Mouse (Mus musculus): Measurements from ENCODE around the gene Lrat. TPM values are rescaled to one million over a fixed set of nuclear protein-coding genes. Genes with fewer than 3 reads are reported as not detected.

Gene Lrat
- total and polyA plus RNA-seq, 3 experiments, result 0.27 TPM; not detected in 2

GRCm38 (mm10) chr3:82927917-82928316 is 24.1 kb upstream of the Lrat start:
- H3K4me1 ChIP-seq (ENCODE audit: insufficient read depth, low read depth, low read length), result no peaks in the 10 kb centered on the region
- H3K9me3 ChIP-seq (replicated peaks), result no peaks in the 10 kb centered on the region
- TF ChIP-seq TAL1 (conservative IDR thresholded peaks at IDR 0.05; ENCODE audit: low read depth, low read length), result no peak
- TF ChIP-seq POLR2AphosphoS5 (IDR thresholded peaks at IDR 0.05; ENCODE audit: insufficient replicate concordance, low read depth, low read length), result no peak
- no peak for TF ChIP-seq CTCF (IDR thresholded peaks at IDR 0.05; ENCODE audit: low read depth, low read length)
- no peaks in the 10 kb centered on the region for H3K36me3 ChIP-seq (replicated peaks)
- H3K4me3 ChIP-seq (ENCODE audit: low read depth, low read length), result no peak overlapping the region
- ATAC-seq (ENCODE audit: extremely low read depth, insufficient number of reproducible peaks, low FRiP score, poor library complexity, severe bottlenecking) (no peak), DNase-seq (ENCODE audit: low spot score) (no peak)
- H3K27me3 ChIP-seq (ENCODE audit: insufficient read depth, low read length), result no peaks in the 10 kb centered on the region

GRCm38 (mm10) chr3:82915632-82916031 is 11.9 kb upstream of the Lrat start:
- Histone ChIP-seq H3K9me3 (replicated peaks) (no peaks in the 10 kb centered on the region), H3K4me1 (ENCODE audit: insufficient read depth, low read depth, low read length) (no peaks in the 10 kb centered on the region), H3K27me3 (ENCODE audit: insufficient read depth, low read length) (no peaks in the 10 kb centered on the region; the same call in 1 of the 2 replicates), H3K36me3 (replicated peaks) (no peaks in the 10 kb centered on the region), H3K4me3 (ENCODE audit: low read depth, low read length) (no peak overlapping the region)
- no peak for TF ChIP-seq TAL1 (conservative IDR thresholded peaks at IDR 0.05; ENCODE audit: low read depth, low read length)
- TF ChIP-seq GATA2 (IDR thresholded peaks at IDR 0.05; ENCODE audit: borderline replicate concordance, low read depth, low read length), result no peak
- no peak for TF ChIP-seq GATA1 (IDR thresholded peaks at IDR 0.05; ENCODE audit: borderline replicate concordance, low read length)
- TF ChIP-seq POLR2AphosphoS5 (IDR thresholded peaks at IDR 0.05; ENCODE audit: insufficient replicate concordance, low read depth, low read length), result no peak
- no peak for TF ChIP-seq CTCF (IDR thresholded peaks at IDR 0.05; ENCODE audit: low read depth, low read length)
- ATAC-seq (ENCODE audit: extremely low read depth, insufficient number of reproducible peaks, low FRiP score, poor library complexity, severe bottlenecking) (no peak), DNase-seq (ENCODE audit: low spot score) (no peak)

DNA sequence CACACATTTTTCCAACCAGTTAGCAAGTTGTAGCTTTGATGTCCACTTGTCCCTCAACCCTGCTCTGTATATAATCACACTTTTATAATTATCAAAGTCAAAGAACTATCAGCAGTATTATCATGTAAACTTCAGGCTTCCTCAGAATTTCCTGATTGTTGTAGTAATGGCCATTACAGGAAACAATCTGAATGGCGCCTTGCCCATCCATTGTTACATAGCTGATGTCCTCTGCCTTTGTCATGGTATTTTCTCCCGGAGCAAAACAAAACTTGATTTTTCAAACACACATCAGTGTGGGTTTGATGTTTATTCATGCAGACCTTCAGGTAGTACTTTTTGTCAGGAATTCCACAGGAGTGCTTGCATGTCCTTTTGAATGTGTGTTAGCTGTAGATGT is 4.9 kb upstream of the Lrat start:
- H3K27me3 ChIP-seq (ENCODE audit: insufficient read depth, low read length), result no peaks in the 10 kb centered on the region
- TF ChIP-seq POLR2AphosphoS5 (IDR thresholded peaks at IDR 0.05; ENCODE audit: insufficient replicate concordance, low read depth, low read length) (no peak), TAL1 (conservative IDR thresholded peaks at IDR 0.05; ENCODE audit: low read depth, low read length) (no peak), CTCF (IDR thresholded peaks at IDR 0.05; ENCODE audit: low read depth, low read length) (no peak), GATA2 (IDR thresholded peaks at IDR 0.05; ENCODE audit: borderline replicate concordance, low read depth, low read length) (no peak), GATA1 (IDR thresholded peaks at IDR 0.05; ENCODE audit: borderline replicate concordance, low read length) (no peak)
- H3K4me1 ChIP-seq (ENCODE audit: insufficient read depth, low read depth, low read length), result no peaks in the 10 kb centered on the region
- no peaks in the 10 kb centered on the region for H3K36me3 ChIP-seq (replicated peaks)
- ATAC-seq (ENCODE audit: extremely low read depth, insufficient number of reproducible peaks, low FRiP score, poor library complexity, severe bottlenecking) (no peak), DNase-seq (ENCODE audit: low spot score) (no peak)
- H3K9me3 ChIP-seq (replicated peaks), result 0 out of 2 replicates have a peak, but pooled peaks cover 2% of the 10 kb centered on the region
- H3K4me3 ChIP-seq (ENCODE audit: low read depth, low read length), result no peak overlapping the region

- no peak overlapping the region for H3K4me3 ChIP-seq (ENCODE audit: low read depth, low read length)
- TF ChIP-seq POLR2AphosphoS5 (IDR thresholded peaks at IDR 0.05; ENCODE audit: insufficient replicate concordance, low read depth, low read length), result no peak
- TF ChIP-seq GATA1 (IDR thresholded peaks at IDR 0.05; ENCODE audit: borderline replicate concordance, low read length), result no peak
- no peak for TF ChIP-seq TAL1 (conservative IDR thresholded peaks at IDR 0.05; ENCODE audit: low read depth, low read length)
- TF ChIP-seq GATA2 (IDR thresholded peaks at IDR 0.05; ENCODE audit: borderline replicate concordance, low read depth, low read length), result no peak
- TF ChIP-seq CTCF (IDR thresholded peaks at IDR 0.05; ENCODE audit: low read depth, low read length), result no peak
- DNase-seq (ENCODE audit: low spot score), result no peak
- H3K27me3 ChIP-seq (ENCODE audit: insufficient read depth, low read length), result no peaks in the 10 kb centered on the region
- H3K9me3 ChIP-seq (replicated peaks), result 0 out of 2 replicates have a peak, but pooled peaks cover 3% of the 10 kb centered on the region
- H3K4me1 ChIP-seq (ENCODE audit: insufficient read depth, low read depth, low read length), result no peaks in the 10 kb centered on the region
- no peaks in the 10 kb centered on the region for H3K36me3 ChIP-seq (replicated peaks)
- no peak for ATAC-seq (ENCODE audit: extremely low read depth, insufficient number of reproducible peaks, low FRiP score, poor library complexity, severe bottlenecking)
Observed at GRCm38 (mm10) chr3:82904211-82904908, 587 bp upstream of the Lrat start.

DNA sequence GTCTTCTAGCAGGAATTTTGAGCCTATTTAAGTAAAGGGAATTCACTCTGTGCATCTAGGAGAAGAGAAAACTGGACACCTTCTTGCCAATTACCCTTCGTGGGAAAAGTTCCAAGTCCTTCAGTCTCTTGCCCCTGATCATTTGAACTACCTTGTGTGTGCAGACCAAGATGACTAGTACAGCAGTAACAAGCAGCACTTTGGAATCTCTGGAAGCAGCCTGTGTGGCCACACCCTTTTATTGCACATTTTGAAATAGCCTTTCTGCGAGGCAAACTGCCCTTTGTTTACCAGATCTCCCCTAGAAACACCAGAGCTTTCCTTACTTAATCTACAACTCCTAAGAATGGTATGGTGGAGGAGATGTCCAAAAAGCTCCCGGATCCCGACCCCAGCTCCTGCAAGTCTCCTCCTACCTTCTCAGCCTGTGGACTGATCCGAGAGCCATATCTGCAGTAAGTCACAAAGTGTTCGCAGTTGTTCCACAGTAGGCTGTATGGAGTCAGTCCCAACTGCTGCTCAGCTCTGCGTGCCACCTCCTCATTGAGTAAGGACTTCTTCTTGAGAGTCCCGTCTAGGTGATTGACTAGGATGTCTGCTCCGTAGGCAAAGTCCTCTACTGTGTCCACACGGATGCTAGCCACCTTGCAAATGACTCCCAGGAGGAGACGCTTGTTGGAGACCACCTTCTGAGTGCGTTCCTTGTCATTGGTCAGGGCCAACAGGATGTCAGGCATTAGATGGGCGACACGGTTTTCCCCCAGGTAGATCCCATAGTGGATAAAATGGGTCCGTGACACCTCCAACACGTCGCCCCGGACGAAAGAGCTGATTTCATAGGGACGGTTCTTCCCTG is 788 bp downstream of the Lrat start:
- H3K9me3 ChIP-seq (replicated peaks), result 0 out of 2 replicates have a peak, but pooled peaks cover 3% of the 10 kb centered on the region
- no peaks in the 10 kb centered on the region for H3K36me3 ChIP-seq (replicated peaks)
- H3K27me3 ChIP-seq (ENCODE audit: insufficient read depth, low read length), result no peaks in the 10 kb centered on the region
- H3K4me3 ChIP-seq (ENCODE audit: low read depth, low read length), result no peak overlapping the region
- DNase-seq (ENCODE audit: low spot score), result no peak
- no peak for ATAC-seq (ENCODE audit: extremely low read depth, insufficient number of reproducible peaks, low FRiP score, poor library complexity, severe bottlenecking)
- TF ChIP-seq POLR2AphosphoS5 (IDR thresholded peaks at IDR 0.05; ENCODE audit: insufficient replicate concordance, low read depth, low read length), result no peak
- no peak for TF ChIP-seq GATA1 (IDR thresholded peaks at IDR 0.05; ENCODE audit: borderline replicate concordance, low read length)
- TF ChIP-seq CTCF (IDR thresholded peaks at IDR 0.05; ENCODE audit: low read depth, low read length), result no peak
- no peak for TF ChIP-seq GATA2 (IDR thresholded peaks at IDR 0.05; ENCODE audit: borderline replicate concordance, low read depth, low read length)
- no peak for TF ChIP-seq TAL1 (conservative IDR thresholded peaks at IDR 0.05; ENCODE audit: low read depth, low read length)
- H3K4me1 ChIP-seq (ENCODE audit: insufficient read depth, low read depth, low read length), result no peaks in the 10 kb centered on the region

DNA sequence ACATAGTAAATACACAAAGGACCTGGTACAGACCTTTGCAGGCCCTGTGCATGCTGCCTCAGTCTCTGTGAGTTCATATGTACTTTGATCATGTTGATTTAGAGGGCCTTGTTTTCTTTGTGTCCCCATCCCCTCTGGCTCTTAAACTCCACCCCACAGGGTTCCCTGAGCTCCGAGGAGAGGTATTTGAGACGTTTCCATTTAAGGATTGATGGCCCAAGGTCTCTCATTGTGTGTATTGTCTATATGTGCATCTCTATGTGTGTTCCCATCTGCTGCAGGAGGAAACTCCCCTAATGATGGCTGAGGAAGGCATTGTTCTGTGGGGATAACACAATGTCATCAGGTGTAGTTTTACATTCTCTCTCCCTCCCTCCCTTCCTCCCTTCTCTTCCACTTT is 14.9 kb downstream of the Lrat start:
- Histone ChIP-seq H3K27me3 (ENCODE audit: insufficient read depth, low read length) (no peaks in the 10 kb centered on the region), H3K4me3 (ENCODE audit: low read depth, low read length) (no peak overlapping the region), H3K36me3 (replicated peaks) (no peaks in the 10 kb centered on the region), H3K4me1 (ENCODE audit: insufficient read depth, low read depth, low read length) (no peaks in the 10 kb centered on the region), H3K9me3 (replicated peaks) (no peaks in the 10 kb centered on the region)
- ATAC-seq (ENCODE audit: extremely low read depth, insufficient number of reproducible peaks, low FRiP score, poor library complexity, severe bottlenecking) (no peak), DNase-seq (ENCODE audit: low spot score) (no peak)
- TF ChIP-seq GATA1 (IDR thresholded peaks at IDR 0.05; ENCODE audit: borderline replicate concordance, low read length), result no peak
- TF ChIP-seq CTCF (IDR thresholded peaks at IDR 0.05; ENCODE audit: low read depth, low read length), result no peak
- no peak for TF ChIP-seq POLR2AphosphoS5 (IDR thresholded peaks at IDR 0.05; ENCODE audit: insufficient replicate concordance, low read depth, low read length)
- TF ChIP-seq TAL1 (conservative IDR thresholded peaks at IDR 0.05; ENCODE audit: low read depth, low read length), result no peak
- no peak for TF ChIP-seq GATA2 (IDR thresholded peaks at IDR 0.05; ENCODE audit: borderline replicate concordance, low read depth, low read length)

Measured in G1E (cell line).